7 mouse cellular contexts compared by ENCODE assay signal in genomic region chr4:116076369-116077231, GRCm38 (mm10). TPM values are rescaled to one million over a fixed set of nuclear protein-coding genes. Genes with fewer than 3 reads are reported as not detected.
DNase-seq lines count a peak whose midpoint lies in the region; ATAC-seq and TF ChIP-seq lines count a peak whose summit lies in the region.

No protein-coding gene starts in this region.

- no peak for ATAC-seq in G1E (ENCODE audit: extremely low read depth, insufficient number of reproducible peaks, low FRiP score, poor library complexity, severe bottlenecking)
- peak; percentile 14 for ATAC-seq in embryonic facial prominence, embryonic 11.5 days (replicated peaks; ENCODE audit: insufficient number of reproducible peaks, low FRiP score, low TSS enrichment, low read depth)
- peak; percentile 24 for ATAC-seq in heart, embryonic 12.5 days (ENCODE audit: insufficient number of reproducible peaks, low FRiP score)
- ATAC-seq in kidney, embryonic 15.5 days (replicated peaks; ENCODE audit: low FRiP score) = peak; percentile 45
- peak; percentile 8 for ATAC-seq in lung, embryonic 16.5 days (ENCODE audit: low read depth)

- 3% methylated on average over 37 of the region's 37 CpGs for WGBS in embryonic facial prominence, embryonic 11.5 days
- under 1% methylated on average over 37 of the region's 37 CpGs for WGBS in heart, embryonic 12.5 days
- 2% methylated on average over 37 of the region's 37 CpGs for WGBS in kidney, embryonic 15.5 days
- WGBS in lung, embryonic 16.5 days = 2% methylated on average over 37 of the region's 37 CpGs

- H3K27ac ChIP-seq in embryonic facial prominence, embryonic 11.5 days (replicated peaks; ENCODE audit: low read depth, low read length) = peak overlapping the region; percentile 97
- peak overlapping the region; percentile 99 for H3K27ac ChIP-seq in heart, embryonic 12.5 days (ENCODE audit: poor library complexity, severe bottlenecking)
- H3K27ac ChIP-seq in kidney, embryonic 15.5 days = peak overlapping the region; percentile 99
- peak overlapping the region; percentile 97 for H3K27ac ChIP-seq in lung, embryonic 16.5 days (ENCODE audit: low read length)

- peak overlapping the region; percentile 88 for H3K9ac ChIP-seq in embryonic facial prominence, embryonic 11.5 days (replicated peaks; ENCODE audit: low read length)
- peak overlapping the region; percentile 100 for H3K9ac ChIP-seq in heart, embryonic 12.5 days
- peak overlapping the region; percentile 79 for H3K9ac ChIP-seq in kidney, embryonic 15.5 days
- H3K9ac ChIP-seq in lung, embryonic 16.5 days (ENCODE audit: low read length) = peak overlapping the region; percentile 99

- TF ChIP-seq CTCF in G1E (IDR thresholded peaks at IDR 0.05; ENCODE audit: low read depth, low read length) = no peak

- H3K4me2 ChIP-seq in embryonic facial prominence, embryonic 11.5 days (ENCODE audit: low read depth, low read length) = peak overlapping the region; percentile 72
- peak overlapping the region; percentile 88 for H3K4me2 ChIP-seq in heart, embryonic 12.5 days
- peak overlapping the region; percentile 80 for H3K4me2 ChIP-seq in kidney, embryonic 15.5 days
- H3K4me2 ChIP-seq in lung, embryonic 16.5 days (ENCODE audit: low read depth, low read length) = peak overlapping the region; percentile 77

- H3K36me3 ChIP-seq in G1E (replicated peaks) = peaks cover 47% of the 10 kb centered on the region
- peaks cover 6% of the 10 kb centered on the region for H3K36me3 ChIP-seq in embryonic facial prominence, embryonic 11.5 days (replicated peaks; ENCODE audit: control insufficient read depth, insufficient read depth, low read depth, low read length)
- H3K36me3 ChIP-seq in heart, embryonic 12.5 days = peaks cover 16% of the 10 kb centered on the region
- peaks cover 25% of the 10 kb centered on the region for H3K36me3 ChIP-seq in kidney, embryonic 15.5 days
- H3K36me3 ChIP-seq in lung, embryonic 16.5 days (ENCODE audit: control insufficient read depth, insufficient read depth, low read length) = peaks cover 12% of the 10 kb centered on the region

- peak overlapping the region; percentile 96 for H3K4me3 ChIP-seq in G1E (ENCODE audit: low read depth, low read length)
- peak overlapping the region; percentile 98 for H3K4me3 ChIP-seq in embryonic facial prominence, embryonic 11.5 days (ENCODE audit: low read depth, low read length)
- H3K4me3 ChIP-seq in heart, embryonic 12.5 days = peak overlapping the region; percentile 95
- peak overlapping the region; percentile 81 for H3K4me3 ChIP-seq in kidney, embryonic 15.5 days (replicated peaks)
- H3K4me3 ChIP-seq in lung, embryonic 16.5 days (ENCODE audit: low read length) = peak overlapping the region; percentile 100

- DNase-seq in G1E (ENCODE audit: low spot score) = peak; percentile 27
- peak; percentile 70 for DNase-seq in adrenal gland, postnatal 10 days
- peak; percentile 47 for DNase-seq in embryonic facial prominence, embryonic 11.5 days (ENCODE audit: low spot score)
- peak; percentile 40 for DNase-seq in ovary, postnatal 14 days (ENCODE audit: low spot score)

- H3K27me3 ChIP-seq in G1E (ENCODE audit: insufficient read depth, low read length) = no peaks in the 10 kb centered on the region
- H3K27me3 ChIP-seq in embryonic facial prominence, embryonic 11.5 days (ENCODE audit: control insufficient read depth, insufficient read depth, low read length) = no peaks in the 10 kb centered on the region
- no peaks in the 10 kb centered on the region for H3K27me3 ChIP-seq in heart, embryonic 12.5 days (replicated peaks)
- no peaks in the 10 kb centered on the region for H3K27me3 ChIP-seq in kidney, embryonic 15.5 days
- no peaks in the 10 kb centered on the region for H3K27me3 ChIP-seq in lung, embryonic 16.5 days (ENCODE audit: control insufficient read depth, insufficient read depth, low read depth, low read length)

- no peaks in the 10 kb centered on the region for H3K9me3 ChIP-seq in G1E (replicated peaks)
- H3K9me3 ChIP-seq in embryonic facial prominence, embryonic 11.5 days (replicated peaks; ENCODE audit: control insufficient read depth, low read length) = no peaks in the 10 kb centered on the region
- no peaks in the 10 kb centered on the region for H3K9me3 ChIP-seq in heart, embryonic 12.5 days (replicated peaks)
- no peaks in the 10 kb centered on the region for H3K9me3 ChIP-seq in kidney, embryonic 15.5 days (replicated peaks)
- no peaks in the 10 kb centered on the region for H3K9me3 ChIP-seq in lung, embryonic 16.5 days (ENCODE audit: control insufficient read depth, low read length)

- peaks cover 44% of the 10 kb centered on the region for H3K4me1 ChIP-seq in G1E (ENCODE audit: insufficient read depth, low read depth, low read length)
- no peaks in the 10 kb centered on the region for H3K4me1 ChIP-seq in embryonic facial prominence, embryonic 11.5 days (ENCODE audit: control insufficient read depth, insufficient read depth, low read length)
- H3K4me1 ChIP-seq in heart, embryonic 12.5 days (replicated peaks) = peaks cover 31% of the 10 kb centered on the region
- peaks cover 31% of the 10 kb centered on the region for H3K4me1 ChIP-seq in kidney, embryonic 15.5 days
- peaks cover 22% of the 10 kb centered on the region for H3K4me1 ChIP-seq in lung, embryonic 16.5 days (replicated peaks; ENCODE audit: control insufficient read depth, insufficient read depth, low read length)

RNA-seq across cellular contexts. Expression of gene Lrrc41, which starts 1.5 kb away (rescaled TPM):
- total RNA-seq in G1E (2014; fragmentation: Nextera tagmentation) (89.0 and 109 TPM in 2 replicates), G1E (2017) (44.9 and 49.4 TPM in 2 replicates)
- 36.3 and 55.8 TPM in 2 replicates for polyA plus RNA-seq in G1E (2012)
- 10 to 100 TPM; 54.5 to 60.0 TPM for total RNA-seq in adrenal gland, postnatal 10 days (2021)
- 74.8 and 78.4 TPM in 2 replicates for polyA plus RNA-seq in embryonic facial prominence, embryonic 11.5 days (2014; fragmentation: Nextera tagmentation; extraction: Ambion mirVana)
- 60.2 and 63.3 TPM in 2 replicates for polyA plus RNA-seq in heart, embryonic 12.5 days (2016; fragmentation: Nextera tagmentation; extraction: Ambion mirVana)
- polyA plus RNA-seq in kidney, embryonic 15.5 days (2015; fragmentation: Nextera tagmentation; extraction: Ambion mirVana) = 72.4 and 79.5 TPM in 2 replicates
- polyA plus RNA-seq in lung, embryonic 16.5 days (2015; fragmentation: Nextera tagmentation; extraction: Ambion mirVana) = 68.9 and 70.9 TPM in 2 replicates

RNA-seq across cellular contexts. Expression of gene Uqcrh, which starts 1.7 kb away (rescaled TPM):
- total RNA-seq in G1E (2014; fragmentation: Nextera tagmentation) (103 and 132 TPM in 2 replicates), G1E (2017) (455 and 620 TPM in 2 replicates)
- 31.1 and 31.2 TPM in 2 replicates for polyA plus RNA-seq in G1E (2012)
- total RNA-seq in adrenal gland, postnatal 10 days (2021) = 1,000 to 10,000 TPM; 1,050 to 1,199 TPM
- 445 and 455 TPM in 2 replicates for polyA plus RNA-seq in embryonic facial prominence, embryonic 11.5 days (2014; fragmentation: Nextera tagmentation; extraction: Ambion mirVana)
- polyA plus RNA-seq in heart, embryonic 12.5 days (2016; fragmentation: Nextera tagmentation; extraction: Ambion mirVana) = 868 and 885 TPM in 2 replicates
- polyA plus RNA-seq in kidney, embryonic 15.5 days (2015; fragmentation: Nextera tagmentation; extraction: Ambion mirVana) = 524 and 598 TPM in 2 replicates
- polyA plus RNA-seq in lung, embryonic 16.5 days (2015; fragmentation: Nextera tagmentation; extraction: Ambion mirVana) = 487 and 499 TPM in 2 replicates

RNA-seq across cellular contexts. Expression of gene Nsun4, which starts 22.9 kb away (rescaled TPM):
- total RNA-seq in G1E (2014; fragmentation: Nextera tagmentation) (11.7 and 25.6 TPM in 2 replicates), G1E (2017) (13.6 and 14.6 TPM in 2 replicates)
- 0.31 and 0.32 TPM in 2 replicates for polyA plus RNA-seq in G1E (2012)
- 10 to 100 TPM; 24.1 to 28.4 TPM for total RNA-seq in adrenal gland, postnatal 10 days (2021)
- polyA plus RNA-seq in embryonic facial prominence, embryonic 11.5 days (2014; fragmentation: Nextera tagmentation; extraction: Ambion mirVana) = 20.5 and 21.3 TPM in 2 replicates
- polyA plus RNA-seq in heart, embryonic 12.5 days (2016; fragmentation: Nextera tagmentation; extraction: Ambion mirVana) = 24.9 and 28.8 TPM in 2 replicates
- polyA plus RNA-seq in kidney, embryonic 15.5 days (2015; fragmentation: Nextera tagmentation; extraction: Ambion mirVana) = 17.7 and 20.8 TPM in 2 replicates
- polyA plus RNA-seq in lung, embryonic 16.5 days (2015; fragmentation: Nextera tagmentation; extraction: Ambion mirVana) = 25.9 and 28.2 TPM in 2 replicates

RNA-seq across cellular contexts. Expression of gene Rad54l, which starts 46.9 kb away (rescaled TPM):
- 46.1 and 56.1 TPM in 2 replicates for total RNA-seq in G1E (2014; fragmentation: Nextera tagmentation)
- total RNA-seq in G1E (2017) = 43.2 and 47.0 TPM in 2 replicates
- 2.4 and 3.4 TPM in 2 replicates for polyA plus RNA-seq in G1E (2012)
- total RNA-seq in adrenal gland, postnatal 10 days (2021) = 1 to 10 TPM; 4.3 to 6.5 TPM
- 57.6 and 60.1 TPM in 2 replicates for polyA plus RNA-seq in embryonic facial prominence, embryonic 11.5 days (2014; fragmentation: Nextera tagmentation; extraction: Ambion mirVana)
- polyA plus RNA-seq in heart, embryonic 12.5 days (2016; fragmentation: Nextera tagmentation; extraction: Ambion mirVana) = 25.1 and 25.9 TPM in 2 replicates
- 34.4 and 36.6 TPM in 2 replicates for polyA plus RNA-seq in kidney, embryonic 15.5 days (2015; fragmentation: Nextera tagmentation; extraction: Ambion mirVana)
- polyA plus RNA-seq in lung, embryonic 16.5 days (2015; fragmentation: Nextera tagmentation; extraction: Ambion mirVana) = 30.5 and 31.3 TPM in 2 replicates

RNA-seq across cellular contexts. Expression of gene Pomgnt1, which starts 47.0 kb away (rescaled TPM):
- 35.2 and 40.5 TPM in 2 replicates for total RNA-seq in G1E (2014; fragmentation: Nextera tagmentation)
- 37.2 and 47.0 TPM in 2 replicates for total RNA-seq in G1E (2017)
- polyA plus RNA-seq in G1E (2012) = 5.5 and 6.2 TPM in 2 replicates
- total RNA-seq in adrenal gland, postnatal 10 days (2021) = 10 to 100 TPM; 66.1 to 73.4 TPM
- 52.7 and 56.8 TPM in 2 replicates for polyA plus RNA-seq in embryonic facial prominence, embryonic 11.5 days (2014; fragmentation: Nextera tagmentation; extraction: Ambion mirVana)
- 71.5 and 74.8 TPM in 2 replicates for polyA plus RNA-seq in heart, embryonic 12.5 days (2016; fragmentation: Nextera tagmentation; extraction: Ambion mirVana)
- 61.7 and 62.2 TPM in 2 replicates for polyA plus RNA-seq in kidney, embryonic 15.5 days (2015; fragmentation: Nextera tagmentation; extraction: Ambion mirVana)
- 56.2 and 59.1 TPM in 2 replicates for polyA plus RNA-seq in lung, embryonic 16.5 days (2015; fragmentation: Nextera tagmentation; extraction: Ambion mirVana)

Comparison
In these comparisons a context has a peak if more than half of its experiments do, and no peak if none do; other contexts are left out.
1. RNA of gene Uqcrh, which starts 1.7 kb away (polyA plus RNA-seq): 868 to 885 TPM in heart, embryonic 12.5 days, 524 to 598 TPM in kidney, embryonic 15.5 days, 487 to 499 TPM in lung, embryonic 16.5 days and 445 to 455 TPM in embryonic facial prominence, embryonic 11.5 days; 31.1 to 31.2 TPM in G1E; every median in the first group is over 10 times any median in the second.
2. RNA of gene Nsun4, which starts 22.9 kb away (polyA plus RNA-seq): 25.9 to 28.2 TPM in lung, embryonic 16.5 days, 24.9 to 28.8 TPM in heart, embryonic 12.5 days, 20.5 to 21.3 TPM in embryonic facial prominence, embryonic 11.5 days and 17.7 to 20.8 TPM in kidney, embryonic 15.5 days; 0.31 to 0.32 TPM in G1E; every median in the first group is over 10 times any median in the second.
3. Peak in every context shown above with its lines, with median percentiles within 50 percentile points of each other: DNase-seq, H3K4me3 ChIP-seq, H3K27ac ChIP-seq, H3K4me2 ChIP-seq and H3K9ac ChIP-seq.